Mouse (Mus musculus) forebrain, embryonic 14.5 days (tissue): ENCODE results near the gene Adcy5. TPM values are rescaled to one million over a fixed set of nuclear protein-coding genes. Genes with fewer than 3 reads are reported as not detected.

Experiments used
- ATAC-seq: fragments of 200-750 bp; cut with Nextera tagmentation; 2 replicates; pipeline ENCODE4 v1.8.0; 2017; ENCODE audit warnings: mild to moderate bottlenecking, moderate library complexity
- DNase-seq: peaks from one replicate; pipeline ENCODE4 v3.0.0-alpha.2; 2015; ENCODE audit warnings: low spot score
- H3K27ac ChIP-seq: fragments of 300-500 bp; sonication (generic); 2 replicates; pipeline ENCODE4 v1.5.1; 2014; ENCODE audit warnings: low read depth, mild to moderate bottlenecking, control low read depth, low read length, moderate library complexity
- H3K27me3 ChIP-seq: fragments of 300-500 bp; sonication (generic); replicated peaks from 2 replicates; pipeline ENCODE4 v1.6.1; 2014; ENCODE audit warnings: low read length, control low read depth, mixed read lengths; ENCODE audit not compliant: control insufficient read depth, insufficient read depth
- H3K36me3 ChIP-seq: fragments of 300-500 bp; sonication (generic); 2 replicates; pipeline ENCODE4 v1.6.1; 2014; ENCODE audit warnings: low read length, control low read depth; ENCODE audit not compliant: control insufficient read depth, insufficient read depth
- H3K4me1 ChIP-seq: fragments of 300-500 bp; sonication (generic); 2 replicates; pipeline ENCODE4 v1.6.1; 2014; ENCODE audit warnings: antibody characterized with exemption, low read length, control low read depth; ENCODE audit not compliant: control insufficient read depth, insufficient read depth
- H3K4me2 ChIP-seq: fragments of 300-500 bp; sonication (generic); 2 replicates; pipeline ENCODE4 v1.6.1; 2014; ENCODE audit warnings: mild to moderate bottlenecking, control low read depth, low read length
- H3K4me3 ChIP-seq: fragments of 300-500 bp; sonication (generic); 2 replicates; pipeline ENCODE4 v1.5.1; 2014; ENCODE audit warnings: low read depth, low read length, control low read depth
- H3K9ac ChIP-seq: fragments of 300-500 bp; sonication (generic); 2 replicates; pipeline ENCODE4 v1.6.1; 2014; ENCODE audit warnings: mild to moderate bottlenecking, low read length, control low read depth, moderate library complexity
- H3K9me3 ChIP-seq: fragments of 300-500 bp; sonication (generic); replicated peaks from 2 replicates; pipeline ENCODE4 v1.6.1; 2016; ENCODE audit warnings: low read length, control low read depth, mixed read lengths; ENCODE audit not compliant: control insufficient read depth
- WGBS: fragments of 180-500 bp; shearing (Covaris S2); extraction: QIAGEN DNeasy Blood & Tissue Kit; methylation state at CpG from one replicate; pipeline ENCODE4 v1.1.7; 2014; 5-methylcytosine and 5-hydroxymethylcytosine counted together
- polyA plus RNA-seq: library from polyadenylated mRNA; unstranded; fragments of >200 nt; fragmentation: Nextera tagmentation; extraction: Ambion mirVana; gene quantifications from 2 replicates; pipeline ENCODE4 v1.2.1, GENCODE M21; 2014

The Adcy5 gene
- polyA plus RNA-seq, 1 experiment from 2014 or later: 4.4 TPM

DNA sequence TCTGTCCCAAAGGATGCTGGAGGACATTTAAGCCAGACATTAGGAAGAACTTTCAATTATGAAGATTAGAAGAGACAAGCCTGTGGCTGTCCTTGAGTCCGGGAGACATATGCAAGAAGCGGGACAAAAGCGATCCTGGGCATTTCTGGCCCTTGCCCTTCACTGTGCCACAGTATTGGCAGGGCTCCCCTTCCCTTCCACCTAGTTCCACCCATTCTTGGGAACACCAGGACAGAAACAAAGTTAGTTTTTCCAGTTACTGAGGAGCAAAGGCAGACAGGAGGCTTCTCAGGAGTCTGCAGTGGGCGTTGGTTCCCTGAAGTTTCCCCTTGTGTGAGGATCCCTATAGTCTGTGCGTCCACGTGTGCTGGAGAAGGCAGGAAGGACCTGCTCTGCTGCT lies 51.7 kb downstream of the Adcy5 start:
- ATAC-seq: no peak
- Histone ChIP-seq H3K4me2 (no peak overlapping the region), H3K36me3 (no peaks in the 10 kb centered on the region), H3K27ac (no peak overlapping the region), H3K9ac (no peak overlapping the region), H3K4me1 (peaks cover 11% of the 10 kb centered on the region), H3K4me3 (no peak overlapping the region), H3K9me3 (no peaks in the 10 kb centered on the region), H3K27me3 (no peaks in the 10 kb centered on the region)
- WGBS: 89% methylated on average over 6 of the region's 6 CpGs
- DNase-seq: no peak

- no peak for ATAC-seq
- no peak overlapping the region for H3K4me3 ChIP-seq
- H3K27me3 ChIP-seq: no peaks in the 10 kb centered on the region
- no peak overlapping the region for H3K4me2 ChIP-seq
- DNase-seq: no peak
- H3K4me1 ChIP-seq: peaks cover 11% of the 10 kb centered on the region
- H3K27ac ChIP-seq: no peak overlapping the region
- H3K9me3 ChIP-seq: no peaks in the 10 kb centered on the region
- H3K9ac ChIP-seq: no peak overlapping the region
- WGBS: 78% methylated on average over 3 of the region's 3 CpGs
- H3K36me3 ChIP-seq: no peaks in the 10 kb centered on the region
These were observed 54.1 kb downstream of the Adcy5 start for GRCm38 (mm10) chr16:35208796-35209195.

DNA sequence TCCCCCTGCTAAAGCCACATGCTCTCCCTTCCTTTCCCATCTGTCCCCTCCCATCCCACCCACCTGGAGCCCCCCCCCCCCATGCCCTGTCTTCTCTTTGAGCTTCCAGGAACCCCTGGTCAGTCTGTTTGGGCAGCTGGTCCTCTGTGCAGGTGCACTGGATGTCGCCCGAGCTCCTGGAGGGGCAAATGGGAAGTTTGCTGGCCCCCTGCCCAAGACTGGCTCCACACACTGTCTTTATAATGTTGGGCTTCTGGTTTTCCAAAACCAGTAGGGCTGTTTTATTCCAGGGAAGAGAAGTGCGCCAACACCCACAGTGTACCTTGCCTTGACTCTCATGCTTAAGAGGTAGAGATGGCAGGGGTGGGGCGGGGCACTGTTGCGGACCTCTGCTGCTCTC lies 55.1 kb downstream of the Adcy5 start:
- no peaks in the 10 kb centered on the region for H3K9me3 ChIP-seq
- no peak overlapping the region for H3K27ac ChIP-seq
- H3K4me1 ChIP-seq: peaks cover 11% of the 10 kb centered on the region
- WGBS: 86% methylated on average over 5 of the region's 5 CpGs
- DNase-seq (no peak), ATAC-seq (no peak)
- H3K36me3 ChIP-seq: no peaks in the 10 kb centered on the region
- H3K4me3 ChIP-seq: no peak overlapping the region
- H3K4me2 ChIP-seq: no peak overlapping the region
- H3K9ac ChIP-seq: no peak overlapping the region
- no peaks in the 10 kb centered on the region for H3K27me3 ChIP-seq

DNA sequence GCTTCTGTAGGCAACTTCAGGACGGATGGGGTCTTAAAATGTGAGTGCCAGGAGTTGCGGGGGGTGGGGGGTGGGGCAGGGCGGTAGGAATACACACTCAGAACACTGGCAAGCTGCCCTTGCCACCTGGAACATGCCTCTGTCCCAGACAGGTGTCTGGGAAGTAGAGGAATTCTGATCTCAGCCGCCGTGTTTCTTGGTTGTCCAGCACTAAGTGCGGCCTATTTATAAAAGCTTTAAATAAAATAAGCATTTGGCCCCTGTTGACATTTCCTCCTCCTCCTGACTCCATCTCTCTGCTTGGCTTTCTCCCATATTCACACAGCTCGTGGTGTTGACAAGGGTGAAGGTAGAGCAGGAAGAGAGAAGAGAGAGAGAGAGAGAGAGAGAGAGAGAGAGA lies 60.4 kb downstream of the Adcy5 start:
- Histone ChIP-seq H3K4me3 (no peak overlapping the region), H3K4me1 (no peaks in the 10 kb centered on the region), H3K36me3 (no peaks in the 10 kb centered on the region), H3K27me3 (no peaks in the 10 kb centered on the region), H3K27ac (no peak overlapping the region), H3K4me2 (no peak overlapping the region), H3K9ac (no peak overlapping the region), H3K9me3 (no peaks in the 10 kb centered on the region)
- ATAC-seq: no peak
- WGBS: 72% methylated on average over 7 of the region's 7 CpGs
- DNase-seq: no peak

DNA sequence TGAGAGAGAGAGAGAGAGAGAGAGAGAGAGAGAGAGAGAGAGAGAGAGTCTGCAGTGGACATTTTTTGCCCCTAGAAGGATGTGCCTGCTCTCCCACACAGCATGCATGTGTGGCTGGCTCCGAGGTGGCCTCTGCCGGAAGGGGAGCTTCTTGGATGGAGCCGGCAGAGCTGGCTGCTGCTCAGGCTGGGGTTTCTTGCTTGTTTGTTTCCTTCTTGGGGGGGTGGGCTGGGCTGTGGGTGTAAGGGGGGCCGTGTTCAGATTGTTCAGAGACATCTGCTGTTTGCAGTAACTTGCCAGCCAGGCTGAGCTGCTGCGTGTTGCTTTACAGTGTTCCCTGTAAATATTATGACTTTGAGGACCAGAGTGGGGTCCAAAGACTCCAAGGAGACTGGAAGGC lies 60.8 kb downstream of the Adcy5 start:
- H3K4me2 ChIP-seq: no peak overlapping the region
- H3K4me1 ChIP-seq: no peaks in the 10 kb centered on the region
- H3K27me3 ChIP-seq: no peaks in the 10 kb centered on the region
- no peak overlapping the region for H3K27ac ChIP-seq
- ATAC-seq (peak; percentile 73; the same call in 1 of the 2 replicates), DNase-seq (peak; percentile 54)
- no peaks in the 10 kb centered on the region for H3K36me3 ChIP-seq
- no peak overlapping the region for H3K9ac ChIP-seq
- H3K9me3 ChIP-seq: no peaks in the 10 kb centered on the region
- WGBS: 60% methylated on average over 5 of the region's 5 CpGs
- H3K4me3 ChIP-seq: no peak overlapping the region

DNA sequence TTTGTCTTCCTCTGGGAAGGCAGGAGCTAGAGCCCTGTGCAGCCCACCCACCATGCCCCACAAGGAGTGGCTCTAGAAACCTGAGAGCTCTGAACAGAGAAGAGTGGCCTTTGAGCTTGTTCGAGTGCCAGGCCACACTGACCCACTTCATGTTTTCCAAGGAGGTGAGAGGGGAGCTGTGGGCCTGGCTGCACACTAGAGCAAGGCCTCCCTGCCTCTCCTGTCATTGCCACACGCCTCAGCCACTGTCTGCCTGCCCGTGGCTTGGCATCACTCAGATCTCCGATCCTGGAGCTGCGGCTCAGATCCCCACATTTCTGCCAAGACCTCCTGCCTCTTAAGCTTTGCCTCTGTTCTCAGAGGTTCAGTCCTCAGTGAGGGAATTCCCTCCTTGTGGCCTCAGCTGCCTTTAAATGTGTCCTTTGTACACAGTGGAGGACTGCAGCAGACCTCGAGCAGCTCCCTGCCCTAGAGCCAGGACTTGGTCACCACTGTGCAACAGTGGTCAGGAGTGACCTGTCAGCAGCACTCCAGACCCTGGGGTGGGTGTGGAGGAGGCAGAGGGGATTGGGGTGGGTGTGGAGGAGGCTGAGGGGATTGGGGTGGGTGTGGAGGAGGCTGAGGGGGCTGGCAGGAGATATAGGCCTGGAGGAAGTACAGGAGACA lies 62.3 kb downstream of the Adcy5 start:
- Histone ChIP-seq H3K27me3 (no peaks in the 10 kb centered on the region), H3K4me2 (no peak overlapping the region), H3K4me3 (no peak overlapping the region), H3K4me1 (no peaks in the 10 kb centered on the region), H3K27ac (no peak overlapping the region), H3K9ac (no peak overlapping the region), H3K9me3 (no peaks in the 10 kb centered on the region), H3K36me3 (no peaks in the 10 kb centered on the region)
- no peak for DNase-seq
- WGBS: 57% methylated on average over 6 of the region's 6 CpGs
- ATAC-seq: no peak

- no peaks in the 10 kb centered on the region for H3K36me3 ChIP-seq
- DNase-seq (no peak), ATAC-seq (no peak)
- H3K27me3 ChIP-seq: no peaks in the 10 kb centered on the region
- H3K4me3 ChIP-seq: no peak overlapping the region
- no peak overlapping the region for H3K9ac ChIP-seq
- no peaks in the 10 kb centered on the region for H3K9me3 ChIP-seq
- H3K4me2 ChIP-seq: no peak overlapping the region
- peaks cover 3% of the 10 kb centered on the region; the same call in 1 of the 2 replicates for H3K4me1 ChIP-seq
- H3K27ac ChIP-seq: no peak overlapping the region
- 79% methylated on average over 5 of the region's 5 CpGs for WGBS
These were observed 65.7 kb downstream of the Adcy5 start for GRCm38 (mm10) chr16:35220412-35220811.

DNA sequence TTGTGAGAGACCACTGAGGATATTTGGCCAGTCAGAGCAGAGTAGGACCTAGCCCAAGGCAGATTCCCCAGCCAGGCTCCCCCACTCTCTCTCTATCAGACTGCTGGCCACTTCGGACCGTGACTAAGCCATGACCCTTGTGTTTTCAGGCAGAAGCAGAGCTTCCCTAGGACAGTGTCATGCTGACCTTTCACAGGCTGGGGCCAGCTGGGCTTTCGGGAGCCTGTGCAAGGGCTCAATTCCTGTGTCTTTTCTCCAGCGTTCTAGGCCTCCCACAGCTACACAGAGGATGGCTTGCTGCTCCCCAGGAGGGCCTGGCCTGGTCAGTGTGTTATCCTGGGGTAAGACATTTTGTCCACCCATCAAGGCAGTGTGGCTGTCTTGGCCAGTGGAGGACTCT lies 66.9 kb downstream of the Adcy5 start:
- Histone ChIP-seq H3K36me3 (no peaks in the 10 kb centered on the region), H3K9ac (no peak overlapping the region), H3K27me3 (no peaks in the 10 kb centered on the region), H3K27ac (no peak overlapping the region), H3K4me1 (peaks cover 3% of the 10 kb centered on the region; the same call in 1 of the 2 replicates), H3K9me3 (no peaks in the 10 kb centered on the region), H3K4me3 (no peak overlapping the region), H3K4me2 (no peak overlapping the region)
- ATAC-seq (no peak), DNase-seq (no peak)
- WGBS: 67% methylated on average over 4 of the region's 4 CpGs

DNA sequence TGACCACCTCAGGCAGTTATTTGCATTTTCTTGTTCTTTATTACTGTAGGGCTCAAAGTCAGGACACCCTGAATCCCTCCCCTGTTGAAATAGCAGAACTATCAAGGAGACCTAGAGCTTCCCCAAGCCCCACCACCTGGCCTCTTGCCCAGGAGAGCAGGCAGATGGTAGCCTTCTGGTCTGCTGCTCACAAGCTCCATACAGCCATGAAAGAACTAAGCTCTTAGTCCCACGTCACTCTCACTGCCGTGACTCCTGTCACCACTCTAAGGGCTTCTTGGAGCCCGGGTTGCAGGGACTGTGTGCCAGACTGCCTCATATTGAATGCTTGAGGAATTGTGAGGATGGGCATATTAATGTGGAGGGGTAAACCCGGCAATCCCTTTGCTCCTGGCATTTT lies 69.3 kb downstream of the Adcy5 start:
- Histone ChIP-seq H3K9me3 (no peaks in the 10 kb centered on the region), H3K27me3 (no peaks in the 10 kb centered on the region), H3K4me2 (no peak overlapping the region), H3K4me1 (peaks cover 3% of the 10 kb centered on the region; the same call in 1 of the 2 replicates), H3K36me3 (no peaks in the 10 kb centered on the region), H3K27ac (no peak overlapping the region), H3K4me3 (no peak overlapping the region), H3K9ac (no peak overlapping the region)
- peak; percentile 67; the same call in 1 of the 2 replicates for ATAC-seq
- WGBS: 61% methylated on average over 4 of the region's 4 CpGs
- peak; percentile 50 for DNase-seq
